Mouse (Mus musculus): ENCODE measurements at regions not wholly inside any gene's neighbourhood (a gene's known extent, or its start where the extent isn't known, plus 50 kb on each side); places are given as distances from the start of the nearest gene placed in this dataset.

DNA sequence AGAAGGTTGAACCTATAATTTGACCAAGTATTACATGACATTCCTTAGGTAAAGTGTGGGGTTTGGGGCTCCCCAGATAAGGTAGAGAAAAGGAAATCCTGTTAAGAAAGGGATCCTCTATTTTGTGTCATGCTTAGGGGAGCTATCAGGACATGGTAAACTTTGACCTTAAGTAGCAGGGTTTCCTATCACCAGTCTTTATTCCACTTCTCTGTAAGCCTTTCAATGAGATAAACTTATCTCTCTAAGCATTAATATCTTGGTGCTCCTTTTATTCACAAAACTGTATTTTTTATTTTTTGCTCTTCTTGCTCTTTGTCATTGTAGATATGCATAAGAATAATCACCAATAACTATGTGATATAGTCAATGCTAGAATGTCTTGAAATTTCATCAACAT is 194.4 kb upstream of the Rasa1 start:
- TF ChIP-seq CTCF (conservative IDR thresholded peaks at IDR 0.05; ENCODE audit: insufficient read depth, insufficient read length, low read depth, low read length): no peak
- TF ChIP-seq POLR2A (IDR thresholded peaks at IDR 0.05; ENCODE audit: low read depth, low read length): no peak
